Mouse (Mus musculus) hindbrain, embryonic 10.5 days (tissue): ENCODE data around the gene Slc38a10. TPM values are rescaled to one million over a fixed set of nuclear protein-coding genes. Genes with fewer than 3 reads are reported as not detected.

Source experiments
- DNase-seq: peaks from one replicate; pipeline ENCODE4 v3.0.0-alpha.2; 2017; ENCODE audit warnings: low spot score
- H3K27ac ChIP-seq: fragments of 300-500 bp; sonication (generic); 2 replicates; pipeline ENCODE4 v1.5.1; 2016; ENCODE audit warnings: mild to moderate bottlenecking, moderate library complexity
- H3K27me3 ChIP-seq: fragments of 300-500 bp; sonication (generic); 2 replicates; pipeline ENCODE4 v1.6.1; 2016; ENCODE audit warnings: mild to moderate bottlenecking; ENCODE audit not compliant: poor library complexity, insufficient read depth, severe bottlenecking
- H3K36me3 ChIP-seq: fragments of 300-500 bp; sonication (generic); 2 replicates; pipeline ENCODE4 v1.6.1; 2016; ENCODE audit warnings: mild to moderate bottlenecking, moderate library complexity
- H3K4me1 ChIP-seq: fragments of 300-500 bp; sonication (generic); replicated peaks from 2 replicates; pipeline ENCODE4 v1.6.1; 2016; ENCODE audit warnings: mild to moderate bottlenecking
- H3K4me3 ChIP-seq: fragments of 300-500 bp; sonication (generic); 2 replicates; pipeline ENCODE4 v1.5.1; 2016; ENCODE audit warnings: mild to moderate bottlenecking, moderate library complexity
- H3K9me3 ChIP-seq: fragments of 300-500 bp; sonication (generic); 2 replicates; pipeline ENCODE4 v1.6.1; 2016; ENCODE audit warnings: mild to moderate bottlenecking, moderate library complexity
- WGBS: fragments of 180-500 bp; shearing (Covaris S2); methylation state at CpG from one replicate; pipeline ENCODE4 v1.1.7; 2016; 5-methylcytosine and 5-hydroxymethylcytosine counted together
- polyA plus RNA-seq: library from polyadenylated mRNA; unstranded; fragments of >200 nt; fragmentation: Nextera tagmentation; extraction: Ambion mirVana; gene quantifications from 2 replicates; pipeline ENCODE4 v1.2.1, GENCODE M21; 2016

Gene Slc38a10
- polyA plus RNA-seq, 1 experiment from 2014 or later = 114 TPM

DNA sequence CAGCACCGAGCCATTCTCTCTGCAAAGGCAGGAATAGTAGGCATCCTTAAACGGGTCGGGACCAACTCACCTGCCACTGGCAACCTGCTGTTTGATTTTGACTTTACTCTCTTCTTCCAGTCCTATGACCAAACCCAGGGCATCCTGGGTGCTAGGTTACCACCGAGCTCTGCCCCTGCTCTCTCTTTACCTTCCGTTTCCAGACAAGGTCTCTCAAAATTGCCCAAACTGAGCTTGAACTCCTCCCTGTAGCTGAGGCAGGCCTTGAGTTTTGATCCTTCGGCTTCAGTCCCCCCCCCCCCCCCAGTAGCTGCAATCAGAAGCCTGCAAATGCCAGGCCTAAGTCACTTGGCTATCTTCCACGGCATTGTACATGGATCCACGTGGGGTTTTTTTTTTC is 17.4 kb upstream of the Slc38a10 start:
- peaks cover 13% of the 10 kb centered on the region; the same call in 1 of the 2 replicates for H3K27me3 ChIP-seq
- no peak for DNase-seq
- peak overlapping the region; percentile 41; the same call in 1 of the 2 replicates for H3K27ac ChIP-seq
- 80% methylated on average over 8 of the region's 8 CpGs for WGBS
- no peaks in the 10 kb centered on the region for H3K9me3 ChIP-seq
- no peaks in the 10 kb centered on the region for H3K36me3 ChIP-seq
- H3K4me1 ChIP-seq = peaks cover 69% of the 10 kb centered on the region
- no peak overlapping the region for H3K4me3 ChIP-seq

DNA sequence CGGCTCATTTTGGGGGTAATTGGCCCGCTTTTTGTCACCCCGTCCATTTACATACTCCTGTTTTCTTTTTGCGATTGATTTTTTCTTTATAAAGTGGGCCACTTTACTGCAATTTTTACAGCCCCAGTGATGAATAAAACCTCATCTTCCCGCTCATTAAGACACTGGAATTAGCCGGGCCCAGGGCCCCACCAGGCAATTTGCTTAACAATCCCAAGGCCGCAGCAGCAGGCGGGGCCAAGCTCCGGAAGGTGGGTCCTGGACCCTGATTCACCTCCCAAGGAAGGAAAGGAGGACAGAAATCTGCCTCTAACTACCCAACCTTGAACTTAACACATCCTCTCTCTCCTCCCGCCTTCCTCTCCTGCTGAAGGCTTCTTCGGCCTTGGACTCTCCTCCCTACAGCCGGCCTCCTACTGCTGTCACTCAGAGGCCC is 16.8 kb upstream of the Slc38a10 start:
- no peak for DNase-seq
- Histone ChIP-seq H3K4me3 (no peak overlapping the region), H3K27ac (no peak overlapping the region), H3K4me1 (peaks cover 69% of the 10 kb centered on the region), H3K36me3 (no peaks in the 10 kb centered on the region), H3K27me3 (peaks cover 13% of the 10 kb centered on the region; the same call in 1 of the 2 replicates), H3K9me3 (no peaks in the 10 kb centered on the region)
- WGBS = 39% methylated on average over 12 of the region's 12 CpGs

DNA sequence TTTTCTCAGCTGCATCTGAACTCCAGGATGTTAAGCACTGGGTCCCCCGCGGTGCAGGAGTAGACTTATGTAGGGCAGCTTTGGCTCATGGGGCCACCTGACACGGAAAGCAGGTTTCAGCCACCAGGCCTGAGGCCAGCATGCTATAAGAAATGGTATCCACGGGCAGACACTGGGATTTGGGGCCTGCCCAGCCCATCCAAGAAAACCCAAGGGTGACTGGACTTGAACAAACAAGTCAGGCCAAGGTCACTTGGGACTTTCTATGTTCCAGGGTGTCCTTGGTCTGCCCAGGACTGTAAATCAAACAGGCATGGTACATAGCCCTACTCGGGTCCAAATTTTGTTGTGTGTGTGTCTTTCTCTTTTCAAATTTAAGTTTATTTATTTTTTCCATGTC is 15.9 kb upstream of the Slc38a10 start:
- no peak for DNase-seq
- Histone ChIP-seq H3K36me3 (no peaks in the 10 kb centered on the region), H3K4me1 (peaks cover 70% of the 10 kb centered on the region), H3K27me3 (peaks cover 13% of the 10 kb centered on the region; the same call in 1 of the 2 replicates), H3K27ac (0 out of 2 replicates have a peak overlapping the region, but pooled peaks have one; percentile 29), H3K4me3 (no peak overlapping the region), H3K9me3 (no peaks in the 10 kb centered on the region)
- WGBS = 49% methylated on average over 5 of the region's 5 CpGs

DNA sequence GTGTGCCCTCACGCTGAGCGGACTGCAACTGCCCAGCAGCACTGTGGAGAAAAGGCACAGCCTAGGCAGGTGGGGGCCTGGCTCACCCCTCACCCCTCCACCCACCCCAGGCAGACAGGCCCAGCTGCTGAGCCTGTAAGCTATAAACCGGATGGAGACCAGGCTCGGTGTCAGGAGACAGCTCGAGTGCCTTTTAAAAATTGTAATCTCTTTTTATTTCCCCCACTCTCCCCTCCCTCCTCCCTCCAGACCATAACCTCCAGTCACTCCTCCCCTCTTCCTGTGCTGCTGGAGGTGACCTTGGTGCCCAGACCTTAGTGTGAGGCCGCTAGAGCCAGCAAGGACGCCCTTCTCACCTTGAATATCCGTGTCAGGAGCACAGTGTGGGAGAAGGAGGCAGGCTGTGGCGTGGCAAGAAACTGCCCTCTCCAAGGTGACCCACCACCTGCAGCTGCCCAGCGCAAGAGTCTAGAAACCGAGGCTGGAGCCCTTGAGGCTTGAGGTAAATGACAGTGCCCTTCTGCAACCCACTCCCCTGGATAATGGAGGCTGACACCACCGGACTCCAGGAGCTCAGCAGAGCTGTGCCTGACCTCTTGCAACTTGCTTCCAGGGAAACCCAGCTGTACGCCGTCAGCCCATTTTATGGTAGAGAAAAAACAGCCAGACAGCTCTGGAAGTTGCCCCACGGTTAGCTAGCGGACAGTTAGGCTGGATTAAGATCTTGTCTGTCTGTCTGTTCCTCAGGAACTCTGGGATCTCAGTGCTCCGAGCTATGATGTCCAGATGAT is 13.5 kb upstream of the Slc38a10 start:
- H3K36me3 ChIP-seq = no peaks in the 10 kb centered on the region
- H3K27me3 ChIP-seq = peaks cover 13% of the 10 kb centered on the region; the same call in 1 of the 2 replicates
- H3K4me1 ChIP-seq = peaks cover 74% of the 10 kb centered on the region
- 70% methylated on average over 17 of the region's 17 CpGs for WGBS
- no peak for DNase-seq
- no peak overlapping the region; the same call in 1 of the 2 replicates for H3K4me3 ChIP-seq
- peak overlapping the region; percentile 64 for H3K27ac ChIP-seq
- H3K9me3 ChIP-seq = no peaks in the 10 kb centered on the region

DNA sequence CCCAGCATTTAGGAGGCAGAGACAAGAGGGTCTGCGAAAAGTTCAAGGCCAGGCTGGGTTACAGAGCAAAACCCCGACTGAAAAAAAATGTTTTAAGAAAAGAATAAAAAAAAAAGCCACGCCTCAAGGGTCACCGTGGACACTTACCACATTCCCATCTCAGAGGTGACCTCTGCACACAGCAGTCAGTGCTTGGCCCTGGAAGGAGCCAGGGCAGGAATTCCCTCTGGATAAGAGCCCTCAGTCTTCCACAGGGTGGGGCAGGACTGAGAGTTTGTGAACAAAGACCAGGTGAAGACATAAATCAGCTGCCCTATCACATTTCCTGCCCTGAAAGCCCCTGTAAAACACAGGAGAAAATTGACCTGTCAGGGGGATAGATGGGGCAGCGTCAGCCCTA is 12.9 kb upstream of the Slc38a10 start:
- H3K27me3 ChIP-seq = peaks cover 13% of the 10 kb centered on the region; the same call in 1 of the 2 replicates
- WGBS = 77% methylated on average over 5 of the region's 5 CpGs
- no peak for DNase-seq
- no peaks in the 10 kb centered on the region for H3K9me3 ChIP-seq
- peak overlapping the region; percentile 64 for H3K27ac ChIP-seq
- H3K36me3 ChIP-seq = no peaks in the 10 kb centered on the region
- no peak overlapping the region; the same call in 1 of the 2 replicates for H3K4me3 ChIP-seq
- peaks cover 74% of the 10 kb centered on the region for H3K4me1 ChIP-seq

DNA sequence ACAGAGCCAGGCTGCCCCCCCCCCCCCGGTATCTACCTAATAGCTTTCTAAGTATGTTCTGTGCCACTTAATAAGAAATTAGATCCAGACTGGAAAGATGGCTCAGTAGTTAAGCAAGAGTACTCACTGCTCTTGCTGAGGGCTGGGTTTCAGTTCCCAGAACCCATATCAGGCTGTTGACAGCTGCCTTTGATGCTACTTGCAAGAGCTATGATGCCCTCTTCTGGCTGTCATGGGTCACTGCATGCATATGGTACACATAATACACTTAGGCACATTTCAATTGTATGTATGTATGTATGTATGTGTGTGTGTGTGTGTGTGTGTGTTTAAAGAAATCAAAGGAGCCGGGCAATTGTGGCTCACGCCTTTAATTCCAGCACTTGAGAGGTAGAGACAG is 12.1 kb upstream of the Slc38a10 start:
- WGBS = 93% methylated on average over 3 of the region's 3 CpGs
- H3K4me3 ChIP-seq = no peak overlapping the region
- no peak for DNase-seq
- no peak overlapping the region for H3K27ac ChIP-seq
- H3K36me3 ChIP-seq = no peaks in the 10 kb centered on the region
- H3K9me3 ChIP-seq = no peaks in the 10 kb centered on the region
- H3K27me3 ChIP-seq = peaks cover 13% of the 10 kb centered on the region; the same call in 1 of the 2 replicates
- H3K4me1 ChIP-seq = peaks cover 72% of the 10 kb centered on the region

DNA sequence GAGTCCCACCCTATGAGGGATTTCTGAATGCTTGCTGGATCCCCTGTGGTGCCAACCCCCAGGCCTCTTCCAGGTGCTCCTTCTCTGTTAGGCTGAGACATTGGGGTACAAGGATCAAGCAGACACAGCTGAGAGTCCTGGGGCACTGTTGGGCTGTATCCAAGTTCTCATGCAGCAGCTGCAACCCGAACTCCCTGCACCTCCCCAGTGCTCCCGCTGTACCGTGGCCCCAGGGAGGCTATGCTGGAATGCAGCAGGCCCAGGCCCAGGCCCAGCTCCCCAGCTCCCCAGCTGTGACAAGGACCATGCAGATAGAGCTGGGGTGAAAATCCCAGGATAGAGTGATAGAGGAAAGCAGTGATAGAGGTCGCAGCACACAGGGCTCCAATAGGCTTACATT is 10.1 kb upstream of the Slc38a10 start:
- Histone ChIP-seq H3K36me3 (no peaks in the 10 kb centered on the region), H3K4me1 (peaks cover 54% of the 10 kb centered on the region), H3K27me3 (peaks cover 9% of the 10 kb centered on the region; the same call in 1 of the 2 replicates), H3K4me3 (no peak overlapping the region), H3K27ac (peak overlapping the region; percentile 54), H3K9me3 (no peaks in the 10 kb centered on the region)
- WGBS = 42% methylated on average over 4 of the region's 4 CpGs
- no peak for DNase-seq

DNA sequence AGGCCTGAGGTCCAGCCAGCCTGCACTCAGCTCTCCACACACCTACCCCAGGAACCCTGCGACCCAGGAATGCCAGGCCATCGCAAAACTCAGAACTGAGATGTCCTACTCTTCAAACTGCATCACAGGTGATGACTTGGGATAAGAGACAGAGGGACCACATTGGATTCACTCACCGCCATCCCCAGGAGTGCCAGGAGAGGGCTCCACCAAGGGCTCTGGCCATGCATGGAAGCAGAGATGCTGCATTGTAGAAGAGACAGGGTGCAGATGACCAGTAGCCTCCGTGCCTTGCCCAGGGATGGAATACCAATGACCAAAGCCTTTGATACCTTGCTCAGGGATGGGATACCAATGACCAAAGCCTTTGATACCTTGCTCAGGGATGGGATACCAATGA is 9.3 kb upstream of the Slc38a10 start:
- DNase-seq = peak; percentile 49
- Histone ChIP-seq H3K4me1 (peaks cover 50% of the 10 kb centered on the region), H3K36me3 (no peaks in the 10 kb centered on the region), H3K27ac (peak overlapping the region; percentile 35; the same call in 1 of the 2 replicates), H3K4me3 (no peak overlapping the region), H3K27me3 (0 out of 2 replicates have a peak, but pooled peaks cover 5% of the 10 kb centered on the region), H3K9me3 (no peaks in the 10 kb centered on the region)
- 68% methylated on average over 4 of the region's 4 CpGs for WGBS

DNA sequence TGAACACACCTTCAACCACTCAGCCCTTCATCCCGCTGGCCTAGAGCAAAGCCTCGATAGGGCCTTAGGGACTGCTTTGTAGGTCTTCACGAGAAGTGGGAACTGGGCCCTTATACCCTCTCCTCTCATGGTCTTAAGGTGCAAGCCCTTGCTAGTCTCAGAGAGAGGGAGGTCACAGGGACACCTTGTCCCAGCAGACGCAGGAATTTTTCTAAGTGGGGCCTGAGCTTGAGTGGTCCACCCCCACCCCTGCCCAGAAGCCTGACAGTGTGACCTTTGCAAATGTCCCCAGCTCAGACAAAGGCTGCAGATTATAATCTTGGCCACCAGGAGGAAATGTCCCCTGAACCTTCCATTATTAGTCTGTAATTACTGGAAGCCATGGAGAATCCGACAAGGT is 8.5 kb upstream of the Slc38a10 start:
- 69% methylated on average over 5 of the region's 5 CpGs for WGBS
- peak overlapping the region; percentile 71 for H3K27ac ChIP-seq
- no peaks in the 10 kb centered on the region for H3K27me3 ChIP-seq
- H3K4me3 ChIP-seq = no peak overlapping the region
- DNase-seq = no peak
- peaks cover 42% of the 10 kb centered on the region for H3K4me1 ChIP-seq
- no peaks in the 10 kb centered on the region for H3K36me3 ChIP-seq
- H3K9me3 ChIP-seq = no peaks in the 10 kb centered on the region

DNA sequence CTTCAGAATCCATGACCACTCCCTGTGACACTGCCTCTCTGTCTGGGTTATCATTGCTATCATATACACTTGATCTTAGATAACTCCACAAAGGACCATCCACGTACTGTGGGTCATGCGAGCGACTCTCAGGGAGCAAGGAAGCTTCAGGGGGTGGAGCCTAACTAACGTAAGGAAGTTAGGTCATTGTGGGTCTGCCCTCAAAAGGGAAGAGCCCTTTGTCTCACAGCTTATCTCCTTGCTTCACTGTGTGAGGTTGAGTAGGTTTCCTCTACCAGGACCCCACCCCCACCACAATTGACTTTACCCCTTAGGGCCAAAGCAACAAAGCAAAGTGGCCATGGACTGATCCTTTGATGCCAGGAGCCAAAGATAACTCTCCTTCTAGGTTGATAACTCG is 7.7 kb upstream of the Slc38a10 start:
- H3K27me3 ChIP-seq = no peaks in the 10 kb centered on the region
- H3K4me3 ChIP-seq = no peak overlapping the region
- H3K36me3 ChIP-seq = no peaks in the 10 kb centered on the region
- no peaks in the 10 kb centered on the region for H3K9me3 ChIP-seq
- H3K4me1 ChIP-seq = peaks cover 35% of the 10 kb centered on the region
- 61% methylated on average over 5 of the region's 5 CpGs for WGBS
- DNase-seq = no peak
- H3K27ac ChIP-seq = peak overlapping the region; percentile 71; the same call in 1 of the 2 replicates

DNA sequence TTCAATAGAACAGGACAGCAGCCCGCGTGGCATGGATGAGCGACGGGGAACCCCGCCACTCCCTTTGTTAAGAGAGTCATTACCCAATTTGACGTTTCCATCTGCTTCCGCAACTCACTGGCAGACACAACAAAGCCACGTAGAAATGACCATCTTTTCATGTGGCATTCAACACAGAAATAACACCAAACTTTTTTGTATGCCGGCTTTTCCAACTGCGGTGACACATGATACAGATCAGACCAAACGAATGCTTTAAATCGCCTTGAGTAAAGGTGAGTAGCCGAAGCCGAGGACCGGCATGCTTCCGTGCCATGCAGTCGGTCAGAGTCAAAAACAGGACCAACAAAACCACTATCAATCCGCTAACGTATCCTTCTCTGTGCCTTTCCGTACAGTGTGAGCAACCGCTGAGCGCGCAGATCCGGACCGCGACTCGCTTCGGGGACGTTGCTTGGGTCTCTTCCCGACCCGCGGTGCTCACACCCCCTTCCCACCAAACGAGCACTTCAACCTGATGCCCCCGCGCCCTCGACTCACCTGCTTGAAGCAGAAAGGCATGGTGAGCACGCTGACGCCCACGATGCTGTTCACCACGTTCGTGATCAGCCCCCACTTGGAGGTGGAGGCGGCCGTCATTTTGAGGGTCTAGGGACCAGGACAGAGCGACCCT is 570 bp downstream of the Slc38a10 start:
- peak; percentile 38 for DNase-seq
- peaks cover 18% of the 10 kb centered on the region for H3K36me3 ChIP-seq
- under 1% methylated on average over 44 of the region's 44 CpGs for WGBS

DNA sequence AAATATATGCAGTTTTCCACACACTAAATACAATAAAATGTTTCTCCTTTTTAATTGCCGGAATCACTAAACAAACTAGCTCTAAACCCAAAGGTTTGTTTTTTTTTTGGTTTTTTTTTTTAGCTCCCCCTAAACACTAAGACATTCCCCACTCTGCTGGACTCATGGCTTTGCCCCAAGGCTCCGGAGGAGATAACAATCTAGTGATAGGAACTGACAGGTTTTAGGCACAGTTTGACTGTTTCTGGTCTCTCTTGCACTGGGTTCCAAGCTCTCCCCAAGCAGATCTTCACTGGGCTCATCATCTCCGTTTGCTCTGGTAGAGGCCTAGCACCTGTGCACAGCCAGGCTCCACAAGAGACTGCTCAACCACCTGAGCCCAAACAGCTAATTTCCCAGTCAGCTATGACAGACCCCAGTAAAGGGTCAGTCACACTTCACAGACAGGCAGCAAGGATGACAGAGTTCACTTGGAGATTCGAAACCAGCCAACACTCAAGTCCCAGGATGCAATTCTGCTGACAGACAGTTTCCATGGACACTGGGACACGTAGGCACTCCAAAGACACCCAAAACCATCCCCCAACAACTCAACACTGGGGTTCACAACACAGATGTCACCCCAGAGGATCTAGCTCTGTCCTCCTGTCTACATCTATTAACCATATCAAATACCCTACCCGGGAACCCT is 1.5 kb downstream of the Slc38a10 start:
- DNase-seq = no peak
- H3K4me3 ChIP-seq = peak overlapping the region; percentile 94
- WGBS = 53% methylated on average over 6 of the region's 6 CpGs
- no peaks in the 10 kb centered on the region for H3K9me3 ChIP-seq
- no peaks in the 10 kb centered on the region for H3K27me3 ChIP-seq
- H3K36me3 ChIP-seq = peaks cover 24% of the 10 kb centered on the region
- H3K4me1 ChIP-seq = peaks cover 40% of the 10 kb centered on the region
- H3K27ac ChIP-seq = peak overlapping the region; percentile 91

More for the DNA sequence above, 570 bp downstream of the Slc38a10 start:
- H3K27me3 ChIP-seq = no peaks in the 10 kb centered on the region
- peak overlapping the region; percentile 91 for H3K27ac ChIP-seq
- peaks cover 33% of the 10 kb centered on the region for H3K4me1 ChIP-seq
- peak overlapping the region; percentile 94 for H3K4me3 ChIP-seq
- no peaks in the 10 kb centered on the region for H3K9me3 ChIP-seq
